Comparison of ENCODE assay signal across 12 mouse cellular contexts in the genomic region with DNA sequence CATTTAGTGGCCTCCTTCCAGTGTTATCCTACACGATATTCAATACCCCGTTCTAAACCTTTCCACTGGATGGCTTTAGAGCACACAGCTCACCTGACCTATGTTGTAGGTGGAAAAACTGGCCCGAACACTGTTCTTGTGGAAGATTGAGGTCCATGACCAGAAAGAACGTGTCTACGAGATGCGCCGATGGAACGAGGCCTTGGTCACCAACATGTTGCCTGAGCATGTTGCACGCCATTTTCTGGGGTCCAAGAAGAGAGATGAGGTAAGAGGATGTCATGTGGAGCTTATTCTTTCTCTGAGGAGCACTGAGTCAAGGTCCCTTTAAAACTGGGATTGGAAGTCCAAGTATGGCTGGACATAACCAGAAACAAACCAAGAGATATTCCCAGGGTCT.
"Had no signal": no experiment of that assay in that cellular context is flagged by ENCODE, and none has a peak within 500 bp of the region (broad histone marks: within the 10 kb centered on the region; RNA-seq: fewer than 3 reads in every experiment).

No protein-coding gene starts in this region.

- H3K9ac ChIP-seq: liver, embryonic 13.5 days; liver, embryonic 15.5 days; liver, postnatal 0 days; lung, embryonic 15.5 days; midbrain, embryonic 13.5 days; neural tube, embryonic 13.5 days; neural tube, embryonic 15.5 days had no signal

- ATAC-seq: liver, postnatal 0 days; midbrain, embryonic 16.5 days had no signal

- H3K27ac ChIP-seq: liver, embryonic 13.5 days; liver, embryonic 15.5 days; lung, embryonic 15.5 days; midbrain, embryonic 10.5 days; midbrain, embryonic 13.5 days; neural tube, embryonic 13.5 days; neural tube, embryonic 15.5 days had no signal

- H3K9me3 ChIP-seq: liver, embryonic 13.5 days; liver, embryonic 15.5 days; lung, embryonic 15.5 days; midbrain, embryonic 10.5 days; midbrain, embryonic 13.5 days; neural tube, embryonic 13.5 days; neural tube, embryonic 15.5 days had no signal

- DNase-seq: liver, embryonic 13.5 days; thymus, adult 18-20 months had no signal

- H3K4me2 ChIP-seq: liver, embryonic 11.5 days; liver, embryonic 13.5 days; liver, embryonic 15.5 days; lung, embryonic 15.5 days; midbrain, embryonic 13.5 days; neural tube, embryonic 13.5 days; neural tube, embryonic 15.5 days had no signal

- H3K27me3 ChIP-seq: liver, embryonic 13.5 days; liver, embryonic 15.5 days; lung, embryonic 15.5 days; midbrain, embryonic 13.5 days; neural tube, embryonic 13.5 days; neural tube, embryonic 15.5 days had no signal

- H3K4me3 ChIP-seq: liver, embryonic 13.5 days; liver, embryonic 15.5 days; lung, embryonic 15.5 days; midbrain, embryonic 10.5 days; midbrain, embryonic 13.5 days; myocyte; neural tube, embryonic 13.5 days; neural tube, embryonic 15.5 days had no signal

- H3K4me1 ChIP-seq: liver, embryonic 13.5 days; liver, embryonic 15.5 days; lung, embryonic 15.5 days; midbrain, embryonic 13.5 days; neural tube, embryonic 13.5 days; neural tube, embryonic 15.5 days had no signal
